Mouse (Mus musculus): ENCODE measurements around the gene Magi1.

Gene Magi1

DNA sequence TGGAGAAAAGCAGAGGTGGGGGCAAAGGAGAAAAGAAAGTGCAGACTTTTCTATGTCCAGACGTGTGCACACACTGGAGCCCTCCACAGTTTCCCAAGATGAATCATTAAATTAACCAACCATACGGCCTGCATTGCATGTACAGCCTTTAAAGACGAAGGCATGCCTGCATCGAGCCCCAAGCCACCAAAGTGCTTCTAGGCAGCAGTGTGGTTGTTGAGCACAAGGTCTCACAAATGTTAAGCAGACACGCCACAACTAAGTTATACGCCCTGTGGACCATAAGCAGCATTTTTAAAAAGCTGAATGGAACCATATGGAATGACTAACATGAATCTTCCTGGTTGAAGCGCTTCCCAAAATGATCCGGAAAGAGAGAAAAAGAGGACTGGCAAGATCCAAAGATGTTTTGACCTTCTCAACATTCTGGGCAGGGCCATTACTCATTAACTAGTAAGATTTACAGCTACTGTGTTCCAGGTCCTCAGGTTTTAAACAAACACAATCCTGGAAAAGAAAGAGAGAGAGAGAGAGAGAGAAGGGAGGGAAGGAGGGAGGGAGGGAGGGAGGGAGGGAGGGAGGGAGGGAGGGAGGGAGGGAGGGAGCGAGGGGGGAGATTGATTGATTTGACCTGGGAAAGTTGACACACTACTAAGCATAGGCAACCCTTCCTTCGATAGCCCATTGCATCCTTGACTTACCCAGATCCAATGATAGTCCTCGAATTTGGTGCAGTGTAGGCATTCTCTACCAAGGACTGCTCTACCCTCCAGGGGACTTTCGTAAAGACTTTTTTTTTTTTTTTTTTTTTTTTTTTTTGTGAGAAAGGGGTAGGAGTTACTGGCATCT is 26.5 kb downstream of the Magi1 start:
- no peak for DNase-seq (ENCODE audit: low spot score)

DNA sequence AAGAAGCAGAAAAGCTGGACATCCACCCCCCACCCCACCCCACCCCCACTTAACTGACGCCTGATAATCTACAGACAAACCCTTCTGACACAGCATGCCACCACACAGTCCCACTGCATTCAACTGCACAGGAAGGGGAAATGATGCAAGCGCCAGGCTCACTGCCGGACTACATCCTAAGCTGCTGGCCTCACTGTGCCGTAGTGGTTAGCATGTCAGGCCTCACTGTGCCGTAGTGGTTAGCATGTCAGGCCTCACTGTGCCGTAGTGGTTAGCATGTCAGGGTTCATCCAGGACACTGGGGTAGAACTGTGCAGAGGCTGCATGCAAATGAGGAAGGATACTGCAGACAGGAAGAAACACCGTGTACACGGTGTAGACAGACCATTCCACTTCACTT is 29.8 kb downstream of the Magi1 start:
- no peak for DNase-seq (ENCODE audit: low spot score)

DNA sequence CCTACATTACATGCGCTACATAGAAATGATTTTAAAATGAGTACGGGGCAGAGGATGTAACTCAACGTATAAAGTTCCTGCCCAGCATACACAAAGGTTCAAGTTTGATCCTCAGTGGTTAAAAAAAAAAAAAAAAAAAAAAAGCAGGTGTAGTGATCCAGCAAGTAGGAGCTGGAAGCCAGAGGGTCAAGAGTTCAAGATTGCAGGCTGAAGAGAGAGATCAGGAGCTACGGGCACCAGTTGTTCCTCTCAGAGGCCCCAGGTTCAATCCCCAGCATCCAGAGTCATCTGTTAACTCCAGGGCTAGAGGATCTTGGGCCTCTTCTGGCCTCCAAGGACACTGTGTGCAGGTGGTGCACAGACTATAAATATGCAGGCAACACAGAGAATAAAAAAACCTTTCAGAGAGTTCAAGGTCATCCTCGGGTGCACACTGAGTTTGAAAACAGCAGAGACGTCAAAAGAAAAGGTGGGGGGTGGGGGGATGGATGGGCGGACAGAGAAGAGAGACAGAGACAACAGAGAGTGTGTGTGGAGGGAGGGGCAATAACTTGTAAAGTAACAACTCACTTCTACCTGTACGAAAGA is 32.3 kb downstream of the Magi1 start:
- no peak for DNase-seq (ENCODE audit: low spot score)

DNA sequence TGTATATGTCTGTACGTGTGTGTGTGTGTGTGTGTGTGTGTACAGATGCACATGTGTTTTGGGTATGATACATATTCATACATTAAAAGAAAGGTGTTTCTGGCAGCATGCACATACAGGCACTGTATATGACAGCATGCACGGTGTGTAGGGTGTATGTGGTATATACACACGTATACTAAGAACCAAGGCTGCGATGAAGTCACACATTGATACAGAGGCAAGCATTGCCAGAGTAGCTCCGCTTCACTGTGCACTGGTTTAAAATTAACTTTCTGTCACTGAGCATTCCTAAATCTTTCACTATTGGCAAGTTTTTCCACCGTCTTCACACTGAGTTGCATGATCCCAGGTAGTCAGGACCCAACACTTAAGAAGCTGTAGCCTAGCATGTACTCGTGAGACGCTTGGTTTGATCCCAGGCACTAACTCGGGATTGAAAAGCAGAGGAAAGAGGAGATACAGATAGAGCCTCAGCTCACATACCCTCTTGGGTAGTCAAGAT is 34.4 kb downstream of the Magi1 start:
- no peak for DNase-seq (ENCODE audit: low spot score)

DNA sequence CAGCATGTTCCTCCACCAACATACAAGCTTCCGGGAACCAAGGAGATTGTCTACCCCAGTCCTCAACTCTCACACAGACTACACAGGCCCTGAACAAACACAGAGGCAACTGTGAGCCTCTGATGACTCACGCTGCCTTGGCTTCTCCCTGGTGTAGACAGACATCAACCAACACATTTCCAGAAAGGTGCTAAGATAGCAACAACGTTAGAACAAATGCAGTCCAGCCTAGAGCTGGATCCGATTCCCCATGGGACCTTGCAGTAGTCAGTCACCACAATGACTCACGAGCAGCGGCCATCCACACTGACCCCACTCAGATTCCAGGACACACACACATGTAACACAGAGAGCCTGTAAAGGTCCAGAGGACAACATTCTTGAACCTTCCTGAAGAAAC is 42.5 kb downstream of the Magi1 start:
- no peak for DNase-seq (ENCODE audit: low spot score)

DNA sequence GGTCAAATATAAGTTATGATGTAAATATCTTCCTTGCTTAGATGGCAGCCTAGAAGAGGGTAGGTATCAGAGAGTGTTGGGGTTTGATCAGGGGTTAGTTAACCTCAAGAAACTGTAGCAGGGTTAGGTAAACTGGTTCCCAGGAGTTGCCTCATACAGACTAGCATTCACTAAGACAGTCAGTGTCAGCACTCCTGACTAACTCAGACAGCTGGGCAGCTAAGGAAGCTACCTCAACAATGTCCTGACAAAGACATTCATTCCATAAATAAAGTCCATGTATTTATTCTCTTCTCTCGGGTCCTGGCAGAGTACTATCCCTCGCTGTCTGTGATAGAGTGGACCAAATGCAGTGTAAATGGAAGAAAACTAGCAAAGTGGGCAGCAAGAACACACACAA is 45.1 kb downstream of the Magi1 start:
- no peak for DNase-seq (ENCODE audit: low spot score)

DNA sequence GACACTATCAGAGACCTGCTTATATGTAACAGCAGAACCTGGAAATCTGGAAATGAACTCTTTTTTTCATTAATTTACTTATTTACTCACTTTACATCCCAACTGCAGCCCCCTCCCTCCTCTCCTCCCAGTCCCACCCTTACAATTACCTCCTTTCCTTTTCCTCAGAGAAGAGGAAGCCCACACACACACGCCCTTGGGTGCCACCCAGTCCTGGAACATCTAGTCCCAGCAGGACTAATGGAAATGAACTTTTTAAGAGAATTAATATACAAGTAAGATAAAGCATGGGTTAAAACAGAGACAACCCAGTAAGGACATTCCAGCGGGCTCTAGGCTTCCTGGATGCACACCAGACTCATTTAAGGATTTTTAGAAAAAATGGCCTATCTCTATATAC is 46.8 kb downstream of the Magi1 start:
- DNase-seq (ENCODE audit: low spot score), result no peak

DNA sequence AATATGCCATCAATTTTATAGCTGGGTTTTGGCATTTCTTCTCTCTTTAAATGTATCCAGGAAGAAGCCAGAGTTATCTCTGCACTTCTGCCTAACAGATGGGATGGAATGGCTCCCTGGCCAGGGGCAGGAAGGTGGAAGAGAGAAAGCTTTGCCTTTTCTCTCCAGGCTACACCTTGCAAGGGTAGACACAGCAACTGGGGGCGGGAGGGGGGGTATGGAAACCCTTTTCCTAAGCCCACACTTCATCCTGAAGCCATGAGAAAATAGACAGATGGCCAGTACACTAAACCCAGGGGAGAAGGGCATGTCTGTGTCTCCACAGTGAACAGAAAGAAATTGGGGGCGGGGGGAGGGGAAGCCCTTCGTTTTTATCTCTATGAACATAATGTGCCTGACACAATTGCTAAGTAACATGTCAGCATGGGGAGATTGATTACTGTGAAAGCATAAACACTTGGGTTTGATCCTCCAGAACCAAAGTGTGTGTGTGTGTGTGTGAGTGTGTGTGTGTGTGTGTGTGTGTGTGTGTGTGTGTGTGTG is 51.4 kb downstream of the Magi1 start:
- DNase-seq (ENCODE audit: low spot score), result no peak

DNA sequence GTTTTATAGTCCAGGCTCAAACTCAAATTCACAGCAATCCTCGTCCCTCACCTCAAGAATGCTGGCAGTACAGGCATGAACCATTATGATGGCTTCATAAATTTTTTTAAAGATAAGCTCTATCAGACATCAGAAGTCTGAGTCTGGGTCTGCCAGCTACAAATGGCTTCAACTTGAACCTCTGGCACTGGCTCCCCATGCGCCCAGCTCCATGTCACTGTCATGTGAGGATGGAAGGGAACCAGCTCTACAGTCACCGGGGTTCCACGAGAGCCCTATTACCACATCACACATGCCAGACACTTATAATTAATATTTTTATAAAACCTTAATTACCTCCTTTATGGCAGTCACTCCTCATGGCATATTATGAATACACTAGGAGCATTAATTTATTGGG is 51.9 kb downstream of the Magi1 start:
- DNase-seq (ENCODE audit: low spot score), result no peak

DNA sequence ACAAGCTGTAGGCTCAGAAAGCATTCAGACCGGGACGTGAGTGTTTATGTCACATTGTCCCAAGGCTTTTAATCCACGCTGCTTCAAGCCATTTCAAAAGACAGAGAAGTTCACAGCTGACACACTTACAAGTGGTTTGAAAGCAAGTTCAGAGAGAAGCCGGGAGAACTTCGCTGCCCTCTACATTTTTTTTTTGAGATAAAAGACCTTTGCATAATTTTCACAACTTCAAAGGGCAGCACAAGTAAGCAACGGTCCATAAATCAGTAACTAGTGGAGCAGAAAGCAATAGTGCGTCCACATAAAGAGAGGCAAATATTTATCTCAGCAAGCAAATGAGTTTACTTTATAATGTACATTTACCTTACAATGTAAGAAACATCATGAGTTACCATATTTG is 52.4 kb downstream of the Magi1 start:
- no peak for DNase-seq (ENCODE audit: low spot score)

DNA sequence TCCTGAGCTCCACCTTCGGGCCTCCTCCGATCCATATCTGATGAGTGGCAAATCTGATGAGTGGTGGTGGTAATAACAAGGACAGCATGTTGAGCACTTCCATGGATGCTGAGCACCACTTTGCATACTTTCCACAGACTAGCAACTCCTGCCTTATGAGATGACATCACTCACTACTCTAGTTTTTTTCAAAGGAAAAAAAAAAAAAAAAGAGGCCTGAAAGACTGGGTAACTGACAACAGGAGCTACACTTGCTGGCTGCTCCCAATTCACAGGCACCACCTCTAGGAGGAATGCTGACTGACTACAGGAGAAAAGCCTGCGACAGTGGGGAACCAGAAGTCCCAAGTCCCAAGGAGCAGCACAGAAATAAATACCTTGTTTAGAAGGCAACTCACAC is 52.8 kb downstream of the Magi1 start:
- DNase-seq (ENCODE audit: low spot score), result no peak

DNA sequence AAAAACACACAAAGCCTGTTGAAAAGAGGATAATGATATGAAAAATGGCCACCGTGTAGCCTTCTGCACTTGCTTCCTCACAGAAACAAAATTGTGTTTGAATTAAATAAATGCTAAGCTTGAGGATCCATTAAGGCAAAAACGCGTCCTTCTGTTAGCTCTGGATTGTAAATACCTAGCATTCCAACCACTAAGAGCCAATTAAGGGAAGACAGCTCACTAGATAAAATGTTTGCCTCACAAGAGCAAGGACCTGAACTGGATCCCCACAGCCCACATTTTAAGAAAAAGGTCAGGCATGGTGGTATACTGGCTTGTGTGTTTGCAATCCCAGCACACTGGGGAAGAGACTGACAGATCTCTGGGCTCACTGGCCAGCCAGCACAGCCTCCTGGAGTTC is 53.6 kb downstream of the Magi1 start:
- DNase-seq (ENCODE audit: low spot score), result no peak

DNA sequence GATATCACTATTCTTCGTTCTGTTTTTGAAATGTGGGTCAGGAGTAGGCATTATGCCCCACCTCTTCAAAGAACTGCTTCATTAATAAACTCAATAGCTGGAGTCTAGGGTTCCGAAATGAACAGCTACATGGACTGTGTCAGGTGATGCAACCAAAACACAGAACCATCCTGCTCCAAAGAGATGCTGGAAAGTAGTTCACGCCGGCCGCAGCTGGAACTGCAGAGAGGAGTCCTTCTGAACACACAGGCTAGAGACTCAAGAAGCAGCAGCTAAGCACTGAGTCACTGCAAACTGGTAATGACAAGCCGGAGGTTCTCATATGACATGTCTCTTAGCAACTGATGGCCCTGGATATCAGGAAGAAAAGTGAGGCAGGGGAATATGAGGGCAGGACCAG is 57.5 kb downstream of the Magi1 start:
- no peak for DNase-seq (ENCODE audit: low spot score)

DNA sequence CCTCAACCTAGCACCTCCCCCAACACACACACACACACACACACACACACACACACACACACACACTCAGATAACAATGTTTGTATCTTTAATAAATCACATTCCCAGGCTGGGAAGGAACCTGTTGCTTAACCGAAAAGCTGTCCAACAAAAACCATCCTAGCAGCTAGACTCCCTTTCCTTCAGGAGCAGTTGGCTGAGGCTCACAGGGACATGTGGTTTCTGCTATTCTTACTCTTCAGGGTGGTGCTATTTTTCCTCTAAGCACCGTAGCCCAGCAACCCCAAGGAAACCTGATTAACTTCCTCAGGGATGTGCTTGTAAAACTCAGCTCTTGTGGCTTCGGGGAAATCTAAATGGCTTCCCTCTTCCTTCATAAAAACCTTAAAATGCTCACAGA is 57.9 kb downstream of the Magi1 start:
- DNase-seq (ENCODE audit: low spot score), result no peak

DNA sequence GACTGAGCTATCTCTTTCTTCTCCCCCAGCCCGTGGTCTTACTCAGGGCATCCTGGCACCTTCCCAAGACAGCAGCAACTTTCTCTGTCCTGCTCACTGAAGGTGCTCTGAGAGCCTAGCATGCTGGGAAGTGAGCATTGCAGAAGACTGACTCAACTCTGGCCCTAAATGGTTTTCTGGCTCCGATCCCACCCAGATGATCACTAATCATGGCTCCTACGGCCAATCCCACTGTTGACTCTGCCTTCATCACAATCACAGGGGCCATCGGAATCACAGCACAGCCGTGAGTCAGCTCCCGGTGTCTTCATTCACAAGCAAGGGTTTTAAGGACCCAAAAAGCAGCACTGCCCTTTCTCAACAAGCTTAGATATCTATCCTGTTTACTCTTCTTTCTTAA is 58.6 kb downstream of the Magi1 start:
- no peak for DNase-seq (ENCODE audit: low spot score)

DNA sequence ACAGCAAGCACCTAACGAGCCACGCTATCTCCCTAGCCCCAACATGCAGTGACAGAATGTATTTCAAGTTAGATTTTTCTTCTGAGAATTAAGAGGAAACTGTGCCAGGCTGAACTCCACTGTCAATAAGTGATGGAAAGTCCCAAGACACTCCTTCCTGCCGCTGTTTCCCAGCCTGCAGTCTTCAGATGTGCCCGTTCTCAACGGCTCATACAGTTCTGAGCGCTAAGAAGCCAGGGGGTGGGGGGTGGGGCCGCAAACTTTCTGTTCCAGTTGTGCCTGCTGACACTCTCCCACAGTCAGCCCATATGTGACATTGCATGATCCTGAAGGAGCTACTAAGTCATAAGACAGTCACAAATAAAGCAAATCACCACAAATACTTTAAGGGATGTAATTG is 61.5 kb downstream of the Magi1 start:
- DNase-seq (ENCODE audit: low spot score), result no peak

DNA sequence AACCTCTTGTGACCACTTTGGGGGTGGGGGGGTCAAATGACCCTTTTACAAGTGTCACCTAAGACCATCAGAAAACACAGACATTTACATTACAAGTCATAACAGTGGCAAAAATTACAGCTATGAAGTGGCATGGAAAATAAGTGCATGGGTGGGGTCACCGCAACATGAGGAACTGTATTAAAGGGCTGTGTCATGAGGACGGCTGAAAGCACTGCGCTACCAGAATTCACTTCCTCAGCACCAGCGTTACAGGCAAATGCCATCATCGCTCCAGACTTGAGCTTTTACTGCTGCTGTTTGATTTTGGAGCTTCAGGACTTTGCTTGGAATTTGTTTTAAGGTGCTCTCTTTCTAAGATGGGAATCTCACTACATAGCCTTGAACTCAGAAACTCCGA is 62.0 kb downstream of the Magi1 start:
- DNase-seq (ENCODE audit: low spot score), result no peak

DNA sequence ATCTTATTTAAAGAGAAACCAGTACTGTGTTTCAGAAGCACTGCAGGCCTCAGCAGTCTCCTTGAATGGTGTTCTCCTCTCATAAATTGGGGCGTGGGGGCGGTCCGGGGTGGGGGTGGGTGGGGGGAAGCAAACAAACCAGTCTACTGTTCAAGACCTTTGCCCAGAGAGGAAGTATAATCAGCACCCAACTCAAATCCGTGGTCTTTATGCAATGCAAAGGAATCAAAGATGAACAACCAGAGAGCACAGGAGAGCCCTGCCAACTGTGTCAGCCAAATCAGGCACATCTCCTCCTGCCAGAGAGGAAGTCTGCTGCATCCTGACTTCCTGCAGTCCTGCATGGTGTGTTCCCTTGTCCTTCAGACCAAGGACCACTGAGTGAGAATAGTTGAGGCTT is 65.6 kb downstream of the Magi1 start:
- DNase-seq (ENCODE audit: low spot score), result no peak

DNA sequence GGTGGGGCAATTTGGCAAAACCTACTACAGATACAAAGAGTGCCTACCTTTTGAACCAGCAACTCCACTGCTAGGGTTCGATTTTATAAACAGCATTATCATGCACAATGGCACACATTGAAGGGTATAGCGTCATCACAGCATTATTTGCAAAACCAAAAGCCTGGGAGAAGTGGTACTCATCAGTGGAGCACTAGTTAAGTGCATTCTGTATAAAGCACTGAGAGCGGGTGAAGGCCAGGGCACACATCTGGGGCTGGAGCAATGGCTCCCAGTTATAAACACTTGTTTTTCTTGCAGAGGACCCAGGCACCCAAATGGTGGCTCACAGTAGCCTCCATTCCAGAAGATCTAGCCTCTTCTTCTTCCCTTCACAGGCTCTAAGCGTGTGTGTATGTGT is 67.9 kb downstream of the Magi1 start:
- DNase-seq (ENCODE audit: low spot score), result no peak

DNA sequence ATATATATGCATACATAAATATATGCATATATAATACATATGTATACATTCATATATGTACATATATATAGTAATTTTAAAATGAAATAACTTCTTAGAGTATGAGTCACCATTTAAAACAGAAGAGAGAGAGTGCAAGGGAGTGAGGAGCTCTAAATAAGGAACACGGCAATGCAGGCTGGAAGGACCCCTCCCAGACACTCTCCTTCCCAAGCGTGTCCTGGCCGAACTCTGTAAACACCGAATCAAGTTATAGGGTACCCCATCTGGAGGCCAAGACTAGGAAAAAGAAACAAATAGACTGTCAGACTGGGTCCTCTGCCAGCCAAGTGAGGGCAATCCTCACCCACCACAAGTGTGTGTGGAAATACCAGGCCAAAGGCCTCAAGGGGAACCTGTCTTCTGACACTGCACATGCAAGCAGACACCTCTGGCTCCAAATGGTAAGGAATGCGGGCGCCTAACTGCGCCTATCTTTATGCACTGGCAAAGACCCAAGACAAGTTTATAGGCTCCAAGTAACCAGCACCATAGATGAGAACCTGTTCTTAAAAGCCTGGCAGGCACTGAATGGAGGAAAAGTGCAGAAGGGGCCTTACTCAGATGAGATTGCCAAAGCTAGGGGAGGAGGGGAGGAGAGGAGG is 68.7 kb downstream of the Magi1 start:
- DNase-seq (ENCODE audit: low spot score), result no peak

DNA sequence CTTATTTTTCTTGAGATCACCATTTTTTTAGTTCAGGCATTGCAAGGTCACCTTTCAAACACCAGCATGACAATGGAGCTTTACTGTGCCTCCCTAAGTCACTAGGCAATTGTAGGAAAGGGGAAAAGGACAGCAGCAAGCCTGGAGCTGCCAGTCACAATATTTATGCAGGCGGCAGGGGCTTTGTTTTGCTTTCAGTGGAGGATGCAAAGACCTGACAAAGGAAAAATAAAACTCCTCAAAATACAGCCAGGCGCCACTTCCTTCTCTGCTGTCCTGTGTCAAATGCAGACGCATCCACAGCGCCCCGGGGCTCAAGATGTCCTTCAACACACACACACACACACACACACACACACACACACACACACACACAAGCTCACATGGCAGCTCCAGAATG is 77.8 kb downstream of the Magi1 start:
- DNase-seq (ENCODE audit: low spot score), result peak; percentile 36

DNA sequence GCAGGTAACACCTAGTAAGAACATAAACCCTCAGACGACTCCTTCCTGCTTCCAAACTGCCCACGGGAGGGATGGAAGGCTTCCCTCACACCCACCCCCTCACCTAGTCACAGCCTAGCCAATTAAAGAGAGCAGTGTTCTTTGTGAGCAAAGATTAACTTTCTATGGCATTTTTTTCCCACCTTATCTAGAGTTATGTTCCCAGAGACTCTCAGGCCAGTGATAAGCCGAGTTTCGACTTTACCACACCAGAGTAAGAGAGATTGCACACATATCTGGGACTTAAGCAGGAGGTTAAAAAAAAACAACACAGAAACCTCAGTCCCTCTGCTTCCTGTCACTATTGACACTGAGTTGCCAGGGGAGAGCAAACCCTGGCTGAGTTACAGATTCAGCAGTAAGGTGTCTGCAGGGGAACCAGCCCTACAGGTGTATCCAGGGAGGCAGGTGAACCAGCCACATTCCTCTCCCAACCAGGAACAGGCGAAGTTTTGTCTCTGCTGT is 80.0 kb downstream of the Magi1 start:
- DNase-seq (ENCODE audit: low spot score), result no peak

DNA sequence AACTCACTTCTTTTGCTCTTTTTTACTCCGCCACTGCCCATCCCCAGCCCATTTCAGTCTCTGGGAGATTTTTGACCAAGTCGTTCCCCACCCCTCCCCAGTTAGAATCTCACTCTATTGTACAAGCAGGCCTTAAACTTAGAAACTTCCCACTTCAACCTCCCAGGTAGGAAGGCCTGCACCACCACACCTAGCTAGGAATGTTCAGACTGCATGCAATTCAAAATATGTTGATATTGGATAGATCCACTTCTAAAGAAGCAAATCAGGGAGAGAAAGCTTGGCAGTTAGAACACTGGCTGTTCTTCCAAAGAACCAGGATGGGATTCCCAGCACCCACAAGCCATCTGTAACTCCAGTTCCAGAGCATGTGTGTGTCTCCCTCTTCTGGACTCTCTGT is 81.8 kb downstream of the Magi1 start:
- DNase-seq (ENCODE audit: low spot score), result no peak

Data from embryo, embryonic 10 days (tissue).